Mouse (Mus musculus) MEL (cell line): ENCODE data around the gene Fxr1.

Experiments used
- CTCF ChIP-seq, 3 experiments: IDR thresholded peaks in 2 of 3; conservative IDR thresholded peaks in 1 of 3; 2 replicates each; pipeline ENCODE4 v1.5.1; 2011 to 2012; ENCODE audit warnings: low read length in 3 of 3, low read depth in 2 of 3, mild to moderate bottlenecking in 2 of 3, improper control_type of control experiment in 1 of 3, inconsistent platforms in 1 of 3, mixed read lengths in 1 of 3, moderate library complexity in 1 of 3; ENCODE audit not compliant: control insufficient read depth in 1 of 3, insufficient read depth in 1 of 3, poor library complexity in 1 of 3, severe bottlenecking in 1 of 3
- JUND ChIP-seq: IDR thresholded peaks from 2 replicates; pipeline ENCODE4 v1.6.1; 2011; ENCODE audit warnings: low read depth, mild to moderate bottlenecking, improper control_type of control experiment, low read length
- MYB ChIP-seq: IDR thresholded peaks from 2 replicates; pipeline ENCODE4 v1.6.1; 2011; ENCODE audit warnings: mild to moderate bottlenecking, low read depth, low read length, improper control_type of control experiment
- POLR2A ChIP-seq, 2 experiments: IDR thresholded peaks; 2 replicates each; pipeline ENCODE4 v1.6.1; 2011 to 2012; ENCODE audit warnings: low read length in 2 of 2, mild to moderate bottlenecking in 2 of 2, control low read depth in 1 of 2, improper control_type of control experiment in 1 of 2, low read depth in 1 of 2, moderate library complexity in 1 of 2; ENCODE audit not compliant: control insufficient read depth in 1 of 2, insufficient read depth in 1 of 2, poor library complexity in 1 of 2
- POLR2AphosphoS2 ChIP-seq: IDR thresholded peaks from 2 replicates; pipeline ENCODE4 v1.6.1; 2011; ENCODE audit warnings: low read length, improper control_type of control experiment

DNA sequence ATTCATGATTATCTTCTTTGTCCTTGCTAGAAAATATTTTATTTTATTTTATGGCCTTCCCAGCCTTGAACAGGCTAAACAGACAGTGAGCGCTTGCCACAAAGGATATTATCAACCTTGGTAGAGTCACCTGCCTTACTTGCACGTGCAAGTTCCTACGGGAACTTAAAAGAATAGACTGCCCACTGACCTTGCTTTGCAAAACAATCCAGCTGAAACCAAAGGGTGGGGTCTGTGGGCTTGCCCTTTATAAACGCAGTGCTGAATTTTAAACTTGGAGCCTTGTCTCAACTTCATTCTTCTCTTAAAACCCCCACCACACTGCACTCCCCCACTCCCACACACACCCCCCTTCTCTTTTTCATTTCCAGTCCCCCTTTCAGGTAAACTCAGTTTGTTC is 12.1 kb upstream of the Fxr1 start:
- TF ChIP-seq MYB (no peak), JUND (no peak), POLR2A (IDR thresholded peaks at IDR 0.05; ENCODE audit: control insufficient read depth in 1 of 2, insufficient read depth in 1 of 2, low read depth in 1 of 2, low read length in 2 of 2, poor library complexity in 1 of 2) (no peak), CTCF (IDR thresholded peaks at IDR 0.05 in 2 of 3, conservative IDR thresholded peaks at IDR 0.05 in 1 of 3; ENCODE audit: control insufficient read depth in 1 of 3, insufficient read depth in 1 of 3, low read depth in 2 of 3, low read length in 3 of 3, poor library complexity in 1 of 3, severe bottlenecking in 1 of 3) (no peak), POLR2AphosphoS2 (no peak)
